Mouse (Mus musculus) testis, adult 2 months (tissue): ENCODE measurements around the gene Gm4737. TPM values are rescaled to one million over a fixed set of nuclear protein-coding genes. Genes with fewer than 3 reads are reported as not detected.

Experiments
- H3K27ac ChIP-seq: fragments of 200-500 bp; 2 replicates; pipeline ENCODE4 v1.5.1; 2012; ENCODE audit warnings: low read depth, low read length; ENCODE audit not compliant: control insufficient read depth, insufficient read depth
- H3K27me3 ChIP-seq: fragments of 200-500 bp; 2 replicates; pipeline ENCODE4 v1.6.1; 2012; ENCODE audit warnings: mild to moderate bottlenecking, low read length, moderate library complexity; ENCODE audit not compliant: control insufficient read depth, insufficient read depth
- H3K36me3 ChIP-seq: fragments of 200-500 bp; 2 replicates; pipeline ENCODE4 v1.6.1; 2012; ENCODE audit warnings: mild to moderate bottlenecking, low read length; ENCODE audit not compliant: control insufficient read depth, insufficient read depth
- H3K4me1 ChIP-seq: fragments of 200-500 bp; 2 replicates; pipeline ENCODE4 v1.6.1; 2012; ENCODE audit warnings: low read length; ENCODE audit not compliant: control insufficient read depth, insufficient read depth
- H3K4me3 ChIP-seq: fragments of 200-500 bp; 2 replicates; pipeline ENCODE4 v1.5.1; 2012; ENCODE audit warnings: low read depth, mild to moderate bottlenecking, low read length, moderate library complexity, mixed read lengths; ENCODE audit not compliant: control insufficient read depth
- CTCF ChIP-seq: fragments of 200-500 bp; IDR thresholded peaks from 2 replicates; pipeline ENCODE4 v1.5.1; 2012; ENCODE audit warnings: low read depth, mild to moderate bottlenecking, inconsistent platforms, low read length, moderate library complexity; ENCODE audit not compliant: control insufficient read depth, insufficient read depth, insufficient replicate concordance
- POLR2A ChIP-seq: fragments of 200-500 bp; IDR thresholded peaks from 2 replicates; pipeline ENCODE4 v1.6.1; 2012; ENCODE audit warnings: low read depth, mild to moderate bottlenecking, inconsistent platforms, low read length, moderate library complexity; ENCODE audit not compliant: control insufficient read depth
- polyA plus RNA-seq: library from polyadenylated mRNA; depleted of rRNA; stranded (reverse); fragments of >200 nt; gene quantifications from 2 replicates; pipeline ENCODE4 v1.2.3, GENCODE M21; 2012

The Gm4737 gene
- polyA plus RNA-seq, 1 experiment: 6.0 TPM

- H3K27ac ChIP-seq: no peak overlapping the region
- TF ChIP-seq POLR2A (no peak), CTCF (no peak)
- H3K27me3 ChIP-seq: no peaks in the 10 kb centered on the region
- no peaks in the 10 kb centered on the region for H3K36me3 ChIP-seq
- H3K4me1 ChIP-seq: no peaks in the 10 kb centered on the region
- H3K4me3 ChIP-seq: no peak overlapping the region
Observed at GRCm38 (mm10) chr16:46148661-46149341, 6.1 kb downstream of the Gm4737 start.

- no peaks in the 10 kb centered on the region for H3K4me1 ChIP-seq
- no peaks in the 10 kb centered on the region for H3K27me3 ChIP-seq
- no peak overlapping the region for H3K27ac ChIP-seq
- TF ChIP-seq CTCF (no peak), POLR2A (no peak)
- no peaks in the 10 kb centered on the region for H3K36me3 ChIP-seq
- H3K4me3 ChIP-seq: no peak overlapping the region
Observed at GRCm38 (mm10) chr16:46146962-46147361, 7.9 kb downstream of the Gm4737 start.

- Histone ChIP-seq H3K27ac (no peak overlapping the region), H3K36me3 (no peaks in the 10 kb centered on the region), H3K4me3 (no peak overlapping the region), H3K27me3 (no peaks in the 10 kb centered on the region), H3K4me1 (no peaks in the 10 kb centered on the region)
- no peak for TF ChIP-seq CTCF
Observed at GRCm38 (mm10) chr16:46122238-46122637, 32.6 kb downstream of the Gm4737 start.

DNA sequence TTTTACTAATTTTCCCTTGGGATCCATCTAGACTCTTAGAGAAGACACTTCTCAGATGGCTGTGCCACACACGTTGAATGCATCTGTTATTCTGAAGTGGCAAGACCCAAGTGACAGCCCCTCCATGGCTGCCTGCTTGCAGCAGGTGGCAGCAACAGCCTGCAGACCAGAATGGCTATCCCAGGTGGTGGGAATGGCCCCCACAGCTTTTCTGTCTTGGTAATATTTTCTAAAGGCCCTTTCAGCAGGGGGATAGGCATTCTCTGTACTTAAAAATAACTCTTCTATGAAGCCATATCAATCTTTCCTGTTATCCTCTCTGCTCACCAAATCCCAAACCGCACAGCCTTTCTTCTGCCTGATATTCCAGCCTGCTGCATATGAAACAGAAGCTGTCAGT is 33.5 kb downstream of the Gm4737 start:
- Histone ChIP-seq H3K36me3 (no peaks in the 10 kb centered on the region), H3K4me3 (no peak overlapping the region), H3K27ac (no peak overlapping the region), H3K4me1 (no peaks in the 10 kb centered on the region), H3K27me3 (no peaks in the 10 kb centered on the region)
- no peak for TF ChIP-seq POLR2A
- TF ChIP-seq CTCF: no peak

DNA sequence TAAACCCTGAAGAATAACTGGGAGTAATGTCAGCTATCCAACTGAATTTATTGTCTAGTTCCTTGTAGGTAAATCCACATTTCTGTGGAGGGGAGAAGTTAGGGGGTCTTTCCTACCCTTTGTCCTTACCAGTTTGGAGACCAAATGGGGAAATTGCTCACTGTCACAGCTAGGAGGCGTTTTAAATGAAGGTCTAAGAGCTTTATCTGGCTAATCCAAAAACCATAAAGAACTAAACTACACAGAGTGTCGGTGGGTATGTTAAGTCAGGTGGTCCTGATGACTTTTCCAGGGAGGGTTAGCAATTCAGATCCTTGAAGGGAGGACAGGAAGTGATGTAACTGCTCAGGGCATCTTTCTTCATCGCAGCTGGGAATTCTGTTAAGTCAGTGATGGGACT is 34.3 kb downstream of the Gm4737 start:
- Histone ChIP-seq H3K27ac (no peak overlapping the region), H3K4me1 (no peaks in the 10 kb centered on the region), H3K27me3 (no peaks in the 10 kb centered on the region), H3K4me3 (no peak overlapping the region), H3K36me3 (no peaks in the 10 kb centered on the region)
- TF ChIP-seq CTCF (no peak), POLR2A (no peak)

DNA sequence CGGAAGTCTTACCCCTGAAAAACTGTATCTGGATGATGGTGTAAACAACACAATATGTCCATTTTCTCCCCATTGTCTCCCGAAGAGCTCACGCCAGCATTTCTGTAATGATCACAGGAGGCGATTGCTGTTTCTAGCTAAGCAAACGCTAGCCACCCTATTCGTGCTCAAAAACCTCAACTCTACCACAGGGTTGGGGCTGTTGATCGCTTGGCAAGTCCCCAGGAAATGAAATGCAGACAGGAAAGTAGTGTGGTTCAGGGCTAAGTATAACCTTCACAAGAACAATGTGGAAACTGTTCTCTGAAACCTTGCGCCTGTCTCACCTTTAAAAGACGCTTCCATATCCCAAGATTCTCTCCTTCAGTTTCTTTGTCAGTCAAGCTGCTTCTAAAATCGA is 34.9 kb downstream of the Gm4737 start, which contains the start of gene Cd96:
Gene Cd96 (minus strand): TSS at position 232 of the 400 bp plus-strand sequence.
- Histone ChIP-seq H3K27ac (no peak within 1 kb of the TSS), H3K4me1 (no peaks in the 10 kb centered on the region), H3K36me3 (no peaks in the 10 kb centered on the region), H3K27me3 (no peaks in the 10 kb centered on the region), H3K4me3 (no peak within 1 kb of the TSS)
- TF ChIP-seq POLR2A (no peak), CTCF (no peak)

DNA sequence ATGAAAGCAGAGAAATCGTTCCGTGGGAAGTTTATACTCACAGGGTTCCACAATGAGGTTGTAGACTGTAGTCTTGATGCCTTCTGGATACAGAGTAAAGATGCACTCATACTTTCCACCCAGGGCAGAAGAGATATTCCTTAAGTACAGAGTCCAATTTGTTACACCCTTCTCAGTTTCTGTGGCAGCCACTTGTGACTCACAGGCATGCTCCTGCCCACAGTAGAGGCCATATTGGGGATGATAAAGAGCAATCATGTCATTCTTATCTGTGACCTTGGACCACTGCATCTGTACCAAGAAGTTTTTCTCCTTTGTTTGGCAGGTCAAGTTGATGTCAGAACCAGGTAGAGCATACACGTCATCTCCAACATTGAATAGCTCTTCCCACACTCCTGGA is 37.2 kb downstream of the Gm4737 start:
- Histone ChIP-seq H3K36me3 (no peaks in the 10 kb centered on the region), H3K4me3 (no peak overlapping the region), H3K27ac (no peak overlapping the region), H3K27me3 (no peaks in the 10 kb centered on the region), H3K4me1 (no peaks in the 10 kb centered on the region)
- no peak for TF ChIP-seq CTCF
- TF ChIP-seq POLR2A: no peak
